Mouse (Mus musculus): ENCODE measurements around the gene Map2k4.

- TF ChIP-seq CTCF (IDR thresholded peaks at IDR 0.05; ENCODE audit: low read depth) (no peak), EP300 (IDR thresholded peaks at IDR 0.05; ENCODE audit: low read depth) (no peak)
These were observed 9.0 kb downstream of the Map2k4 start for GRCm38 (mm10) chr11:65779066-65779465.
